Mouse (Mus musculus): ENCODE measurements at regions not wholly inside any gene's neighbourhood (a gene's known extent, or its start where the extent isn't known, plus 50 kb on each side); places are given as distances from the start of the nearest gene placed in this dataset.

GRCm38 (mm10) chr13:64568876-64569275 lies 71.3 kb upstream of the Fam240b start:
- TF ChIP-seq CTCF (conservative IDR thresholded peaks at IDR 0.05; ENCODE audit: low read length) (no peak), POU5F1 (IDR thresholded peaks at IDR 0.05; ENCODE audit: borderline replicate concordance, low read length) (no peak)

Measured in E14TG2a.4 (cell line).